Mouse (Mus musculus) intestine, embryonic 14.5 days (tissue): ENCODE results near the gene Hist2h3c1. TPM values are rescaled to one million over a fixed set of nuclear protein-coding genes. Genes with fewer than 3 reads are reported as not detected.
"Not testable (repeated sequence)": the region's sequence is repeated elsewhere in the genome, so short reads cannot be mapped to it uniquely, and the experiment has no call there.

Source experiments
- ATAC-seq: fragments of 200-750 bp; cut with Nextera tagmentation; replicated peaks from 2 replicates; pipeline ENCODE4 v1.8.0; 2017; ENCODE audit warnings: low read depth, moderate number of reproducible peaks, moderate TSS enrichment, moderate library complexity; ENCODE audit not compliant: low FRiP score, low TSS enrichment
- DNase-seq: peaks from one replicate; pipeline ENCODE4 v3.0.0-alpha.2; 2018; ENCODE audit warnings: low spot score
- H3K27ac ChIP-seq: fragments of 300-500 bp; sonication (generic); 2 replicates; pipeline ENCODE4 v1.5.1; 2014; ENCODE audit warnings: low read depth, mild to moderate bottlenecking, control low read depth
- H3K27me3 ChIP-seq: fragments of 300-500 bp; sonication (generic); replicated peaks from 2 replicates; pipeline ENCODE4 v1.6.1; 2014; ENCODE audit warnings: low read length, control low read depth; ENCODE audit not compliant: control insufficient read depth, insufficient read depth
- H3K36me3 ChIP-seq: fragments of 300-500 bp; sonication (generic); 2 replicates; pipeline ENCODE4 v1.6.1; 2014; ENCODE audit warnings: low read length, control low read depth; ENCODE audit not compliant: control insufficient read depth, insufficient read depth
- H3K4me1 ChIP-seq: fragments of 300-500 bp; sonication (generic); replicated peaks from 2 replicates; pipeline ENCODE4 v1.6.1; 2014; ENCODE audit warnings: low read length, control low read depth, mixed read lengths; ENCODE audit not compliant: control insufficient read depth, insufficient read depth
- H3K4me2 ChIP-seq: fragments of 300-500 bp; sonication (generic); 2 replicates; pipeline ENCODE4 v1.6.1; 2014; ENCODE audit warnings: low read length
- H3K4me3 ChIP-seq: fragments of 300-500 bp; sonication (generic); 2 replicates; pipeline ENCODE4 v1.5.1; 2014; ENCODE audit warnings: low read depth, low read length, control low read depth, mixed read lengths
- H3K9ac ChIP-seq: fragments of 300-500 bp; sonication (generic); 2 replicates; pipeline ENCODE4 v1.6.1; 2014; ENCODE audit warnings: mild to moderate bottlenecking, low read length
- H3K9me3 ChIP-seq: fragments of 300-500 bp; sonication (generic); 2 replicates; pipeline ENCODE4 v1.6.1; 2016; ENCODE audit warnings: low read length, control low read depth; ENCODE audit not compliant: control insufficient read depth
- WGBS: fragments of 180-500 bp; shearing (Covaris S2); extraction: QIAGEN DNeasy Blood & Tissue Kit; methylation state at CpG from one replicate; pipeline ENCODE4 v1.1.7; 2014; 5-methylcytosine and 5-hydroxymethylcytosine counted together
- polyA plus RNA-seq: library from polyadenylated mRNA; unstranded; fragments of >200 nt; fragmentation: Nextera tagmentation; extraction: Ambion mirVana; gene quantifications from 2 replicates; pipeline ENCODE4 v1.2.1, GENCODE M21; 2014

Gene Hist2h3c1
- polyA plus RNA-seq, 1 experiment from 2014 or later, result 2.0 TPM

- H3K4me2 ChIP-seq, result peak within 1 kb of the TSS; percentile 59
- H3K27me3 ChIP-seq, result no peaks in the 10 kb centered on the region
- peak within 1 kb of the TSS; percentile 98 for H3K27ac ChIP-seq
- H3K36me3 ChIP-seq, result no peaks in the 10 kb centered on the region
- WGBS, result under 1% methylated on average over 37 of the region's 37 CpGs
- peaks cover 12% of the 10 kb centered on the region; the same call in 1 of the 2 replicates for H3K4me1 ChIP-seq
- peak within 1 kb of the TSS; percentile 97 for H3K9ac ChIP-seq
- peak within 1 kb of the TSS; percentile 69 for H3K4me3 ChIP-seq
- no peak for DNase-seq
- no peaks in the 10 kb centered on the region for H3K9me3 ChIP-seq
- ATAC-seq, result peak; percentile 88
Observed at GRCm38 (mm10) chr3:96219661-96220130, 26.8 kb upstream of the Hist2h3c1 start, which contains the start of the genes Bola1 and Hist2h2ab. Gene Bola1 (minus strand): TSS chr3:96219709. Gene Hist2h2ab (plus strand): TSS chr3:96219865.

- not testable (repeated sequence) for H3K27me3 ChIP-seq, H3K36me3 ChIP-seq, H3K9me3 ChIP-seq
- Histone ChIP-seq H3K4me3 (peak overlapping the region; percentile 69), H3K9ac (peak overlapping the region; percentile 97), H3K27ac (peak overlapping the region; percentile 98), H3K4me1 (peaks cover 12% of the 10 kb centered on the region; the same call in 1 of the 2 replicates), H3K4me2 (peak overlapping the region; percentile 59)
- 0% methylated on average over 24 of the region's 47 CpGs for WGBS
- DNase-seq (peak; percentile 88), ATAC-seq (0 out of 2 replicates have a peak, but pooled peaks have one; percentile 7)
Observed at GRCm38 (mm10) chr3:96220131-96220764, 26.2 kb upstream of the Hist2h3c1 start.

DNA sequence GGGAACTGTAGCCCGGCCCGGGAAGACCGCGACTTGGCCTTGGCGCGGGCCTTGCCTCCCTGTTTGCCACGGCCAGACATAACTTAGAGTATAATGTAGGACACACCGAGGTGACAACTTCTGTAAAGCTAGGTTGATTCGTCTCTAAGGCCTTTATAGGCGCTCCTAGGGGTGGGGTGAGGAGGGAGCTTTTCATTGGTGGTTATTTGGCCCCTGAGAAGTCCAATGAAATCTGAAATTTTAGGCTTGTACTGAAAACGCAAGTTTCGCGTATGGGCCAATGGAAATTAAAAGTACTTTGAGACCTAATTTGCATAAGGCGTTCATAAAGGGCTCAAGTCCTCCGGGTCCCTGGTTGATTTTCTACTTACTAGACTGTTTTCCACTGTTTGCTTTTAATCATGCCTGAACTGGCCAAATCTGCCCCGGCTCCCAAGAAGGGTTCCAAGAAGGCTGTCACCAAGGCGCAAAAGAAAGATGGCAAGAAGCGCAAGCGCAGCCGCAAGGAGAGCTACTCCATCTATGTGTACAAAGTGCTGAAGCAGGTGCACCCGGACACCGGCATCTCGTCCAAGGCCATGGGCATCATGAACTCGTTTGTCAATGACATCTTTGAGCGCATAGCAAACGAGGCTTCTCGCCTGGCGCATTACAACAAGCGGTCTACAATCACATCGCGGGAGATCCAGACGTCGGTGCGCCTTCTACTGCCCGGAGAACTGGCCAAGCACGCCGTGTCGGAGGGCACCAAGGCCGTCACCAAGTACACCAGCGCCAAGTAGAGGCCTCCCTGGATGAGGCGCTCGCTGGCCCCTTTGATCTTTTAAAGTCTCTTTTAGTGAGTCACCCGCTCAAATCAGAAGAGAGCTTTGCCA, 25.5 kb upstream of the Hist2h3c1 start, which contains the start of the genes Hist2h2ac and Hist2h2be:
TSS of gene Hist2h2ac (minus strand) at position 116 of the 875 bp plus-strand sequence.
TSS of gene Hist2h2be (plus strand) at position 355 of the 875 bp plus-strand sequence.
- Histone ChIP-seq H3K9ac (peak within 1 kb of the TSS; percentile 97), H3K4me2 (peak within 1 kb of the TSS; percentile 59), H3K36me3 (no peaks in the 10 kb centered on the region), H3K27ac (peak within 1 kb of the TSS; percentile 98), H3K4me3 (peak within 1 kb of the TSS; percentile 69), H3K9me3 (no peaks in the 10 kb centered on the region), H3K4me1 (peaks cover 12% of the 10 kb centered on the region; the same call in 1 of the 2 replicates), H3K27me3 (no peaks in the 10 kb centered on the region)
- under 1% methylated on average over 43 of the region's 43 CpGs for WGBS
- DNase-seq, result peak; percentile 91
- peak; percentile 87 for ATAC-seq

DNA sequence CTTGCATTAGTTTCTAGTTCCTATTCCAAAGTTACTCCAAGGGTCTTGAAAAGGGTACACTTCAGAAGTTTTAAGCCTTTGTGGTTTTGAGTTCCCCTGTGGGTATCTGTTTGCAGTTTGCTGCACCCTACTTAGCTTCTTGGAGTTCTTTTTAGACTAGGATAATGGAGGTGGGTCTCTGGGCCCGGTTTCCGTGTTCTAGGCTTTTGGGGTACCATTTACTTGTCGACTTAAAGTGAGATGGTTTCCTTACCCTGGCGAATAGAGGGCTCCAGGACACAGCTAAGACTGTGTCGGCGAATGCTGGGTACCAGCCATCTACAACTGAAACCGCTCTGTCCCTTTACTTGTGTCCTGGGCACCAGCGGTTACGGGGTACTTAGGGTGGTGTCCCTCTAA, 24.8 kb upstream of the Hist2h3c1 start:
- WGBS, result 22% methylated on average over 9 of the region's 9 CpGs
- H3K4me3 ChIP-seq, result peak overlapping the region; percentile 69
- no peak for ATAC-seq
- peak overlapping the region; percentile 97 for H3K9ac ChIP-seq
- H3K4me1 ChIP-seq, result peaks cover 12% of the 10 kb centered on the region; the same call in 1 of the 2 replicates
- peak overlapping the region; percentile 98 for H3K27ac ChIP-seq
- DNase-seq, result peak; percentile 71
- no peaks in the 10 kb centered on the region for H3K36me3 ChIP-seq
- H3K27me3 ChIP-seq, result no peaks in the 10 kb centered on the region
- H3K4me2 ChIP-seq, result peak overlapping the region; percentile 59
- H3K9me3 ChIP-seq, result no peaks in the 10 kb centered on the region

DNA sequence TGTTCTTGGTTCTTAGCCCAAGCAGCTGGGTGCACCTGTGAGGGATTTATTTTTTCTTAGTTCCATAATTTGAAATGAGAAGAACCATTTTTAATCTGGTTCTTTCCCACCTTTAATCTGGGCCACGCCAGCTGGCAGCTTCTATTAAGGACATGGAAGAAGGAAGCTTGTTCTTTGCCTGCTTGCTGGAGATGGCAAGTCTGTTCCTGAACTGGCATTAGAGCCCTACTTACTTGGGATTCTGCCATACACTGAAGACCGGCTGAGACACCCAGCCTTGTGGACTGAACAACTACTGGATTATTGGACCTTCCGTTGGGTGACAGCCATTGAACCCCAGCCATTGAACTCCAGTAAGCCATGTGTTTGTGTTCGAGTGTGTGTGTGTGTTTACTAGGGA, 23.7 kb upstream of the Hist2h3c1 start:
- Histone ChIP-seq H3K4me2 (peak overlapping the region; percentile 59), H3K9ac (no peak overlapping the region), H3K36me3 (no peaks in the 10 kb centered on the region), H3K9me3 (no peaks in the 10 kb centered on the region), H3K27me3 (no peaks in the 10 kb centered on the region), H3K4me1 (peaks cover 12% of the 10 kb centered on the region; the same call in 1 of the 2 replicates), H3K4me3 (no peak overlapping the region), H3K27ac (no peak overlapping the region)
- 90% methylated on average over 4 of the region's 4 CpGs for WGBS
- DNase-seq, result no peak
- no peak for ATAC-seq

DNA sequence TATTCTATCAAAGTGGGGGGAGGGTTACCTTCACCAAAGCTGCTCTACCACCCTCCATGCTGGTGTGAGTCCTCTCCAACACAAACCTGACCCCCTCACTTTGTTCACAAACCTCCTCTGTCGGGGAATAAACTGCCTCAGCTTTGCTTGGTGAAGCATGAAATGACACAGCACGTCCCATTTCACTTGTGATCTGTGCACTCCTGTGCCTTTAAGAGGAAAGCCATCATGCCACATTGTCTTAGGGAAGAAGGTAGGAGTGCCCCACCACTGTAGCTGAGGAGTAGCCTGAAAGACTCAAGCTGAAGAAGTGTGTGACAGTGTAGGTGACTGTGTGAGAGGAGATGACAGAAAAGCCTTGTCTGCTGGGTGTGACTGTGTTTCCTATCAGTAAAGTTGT, 21.1 kb upstream of the Hist2h3c1 start:
- no peak overlapping the region for H3K4me2 ChIP-seq
- H3K4me3 ChIP-seq, result no peak overlapping the region
- no peaks in the 10 kb centered on the region for H3K9me3 ChIP-seq
- no peak overlapping the region for H3K27ac ChIP-seq
- no peak for ATAC-seq
- no peak for DNase-seq
- H3K27me3 ChIP-seq, result no peaks in the 10 kb centered on the region
- WGBS, result 47% methylated on average over 2 of the region's 2 CpGs
- H3K36me3 ChIP-seq, result no peaks in the 10 kb centered on the region
- no peak overlapping the region for H3K9ac ChIP-seq
- 0 out of 2 replicates have a peak, but pooled peaks cover 12% of the 10 kb centered on the region for H3K4me1 ChIP-seq

- Histone ChIP-seq H3K36me3 (no peaks in the 10 kb centered on the region), H3K4me3 (no peak overlapping the region), H3K4me2 (no peak overlapping the region), H3K27me3 (no peaks in the 10 kb centered on the region), H3K4me1 (0 out of 2 replicates have a peak, but pooled peaks cover 7% of the 10 kb centered on the region), H3K9me3 (no peaks in the 10 kb centered on the region), H3K27ac (no peak overlapping the region), H3K9ac (no peak overlapping the region)
- DNase-seq, result no peak
- ATAC-seq, result no peak
- 53% methylated on average over 8 of the region's 8 CpGs for WGBS
Observed at GRCm38 (mm10) chr3:96226695-96227648, 19.5 kb upstream of the Hist2h3c1 start.
